Mouse (Mus musculus) hindlimb bud, embryonic 11.5 days (tissue): ENCODE data around the gene Pcdh18.

ENCODE experiments used
- DNase-seq: peaks from one replicate; pipeline ENCODE4 v3.0.0-alpha.2; 2012; ENCODE audit warnings: low read depth, low spot score; ENCODE audit errors: extremely low spot score

Pcdh18 gene

GRCm38 (mm10) chr3:49756870-49757625, at the start of gene Pcdh18:
Pcdh18 (minus strand) TSS chr3:49757325.
- DNase-seq, result peak; percentile 78

- DNase-seq, result no peak
These were observed 49.7 kb upstream of the Pcdh18 start for GRCm38 (mm10) chr3:49806823-49807222.

GRCm38 (mm10) chr3:49805511-49805910, 48.4 kb upstream of the Pcdh18 start:
- DNase-seq, result no peak

GRCm38 (mm10) chr3:49788296-49788695, 31.2 kb upstream of the Pcdh18 start:
- no peak for DNase-seq

- no peak for DNase-seq
These were observed 30.6 kb upstream of the Pcdh18 start for GRCm38 (mm10) chr3:49787719-49788118.

GRCm38 (mm10) chr3:49768992-49769738, 12.0 kb upstream of the Pcdh18 start:
- no peak for DNase-seq

GRCm38 (mm10) chr3:49762711-49763110, 5.6 kb upstream of the Pcdh18 start:
- DNase-seq, result no peak

GRCm38 (mm10) chr3:49761971-49762370, 4.8 kb upstream of the Pcdh18 start:
- DNase-seq, result no peak

- no peak for DNase-seq
These were observed 498 bp upstream of the Pcdh18 start for GRCm38 (mm10) chr3:49757626-49758019.

GRCm38 (mm10) chr3:49755986-49756845, 909 bp downstream of the Pcdh18 start:
- no peak for DNase-seq

GRCm38 (mm10) chr3:49752766-49753165, 4.4 kb downstream of the Pcdh18 start:
- no peak for DNase-seq

- no peak for DNase-seq
These were observed 7.4 kb downstream of the Pcdh18 start for GRCm38 (mm10) chr3:49749491-49750284.

- no peak for DNase-seq
These were observed 9.1 kb downstream of the Pcdh18 start for GRCm38 (mm10) chr3:49748054-49748453.

- DNase-seq, result no peak
These were observed 18.1 kb downstream of the Pcdh18 start for GRCm38 (mm10) chr3:49739061-49739460.

- no peak for DNase-seq
These were observed 18.6 kb downstream of the Pcdh18 start for GRCm38 (mm10) chr3:49738531-49738930.

- no peak for DNase-seq
These were observed 50.6 kb downstream of the Pcdh18 start for GRCm38 (mm10) chr3:49706503-49706902.

- DNase-seq, result no peak
These were observed 57.2 kb downstream of the Pcdh18 start for GRCm38 (mm10) chr3:49699951-49700350.
